In the genomic region with DNA sequence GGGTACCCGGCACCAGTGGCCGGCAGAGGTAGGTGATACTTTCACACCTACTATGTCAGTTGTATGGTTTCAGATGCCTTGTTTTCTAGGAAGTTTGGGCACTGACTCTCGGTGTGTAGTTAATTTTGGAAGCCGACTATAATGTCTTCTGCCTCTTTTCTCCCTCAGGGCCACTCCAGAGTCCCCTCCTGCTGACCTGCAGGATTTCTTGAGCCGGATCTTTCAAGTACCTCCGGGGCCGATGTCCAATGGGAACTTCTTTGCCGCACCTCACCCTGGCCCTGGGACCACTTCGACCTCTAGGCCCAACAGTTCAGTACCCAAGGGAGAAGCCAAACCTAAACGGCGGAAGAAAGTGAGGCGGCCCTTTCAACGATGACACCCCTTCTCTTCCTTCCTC, we compare ENCODE assay signal across 8 mouse cellular contexts. TPM values are rescaled to one million over a fixed set of nuclear protein-coding genes. Genes with fewer than 3 reads are reported as not detected.
DNase-seq lines count a peak whose midpoint lies in the region; ATAC-seq and TF ChIP-seq lines count a peak whose summit lies in the region.

A gene (plus strand): TSS at position 301 of the 400 bp plus-strand sequence.

- TF ChIP-seq POLR2A in bone marrow macrophage, adult 2 months (IDR thresholded peaks at IDR 0.05; ENCODE audit: borderline replicate concordance, low read depth, low read length), result no peak

- no peak for TF ChIP-seq CTCF in bone marrow macrophage, adult 2 months (IDR thresholded peaks at IDR 0.05; ENCODE audit: low read depth, low read length)
- no peak for TF ChIP-seq CTCF in intestine, postnatal 0 days (IDR thresholded peaks at IDR 0.05; ENCODE audit: low read depth)

- H3K9ac ChIP-seq in kidney, embryonic 14.5 days (ENCODE audit: low read depth, low read length), result no peak within 1 kb of the TSS
- no peak within 1 kb of the TSS for H3K9ac ChIP-seq in intestine, postnatal 0 days (ENCODE audit: low read depth, low read length)
- H3K9ac ChIP-seq in midbrain, embryonic 12.5 days (replicated peaks), result no peak within 1 kb of the TSS

- no peak for ATAC-seq in kidney, embryonic 14.5 days (ENCODE audit: low FRiP score, low TSS enrichment)
- ATAC-seq in granulocyte monocyte progenitor cell, adult 5-6 weeks (replicated peaks; ENCODE audit: poor library complexity, severe bottlenecking), result no peak
- ATAC-seq in intestine, postnatal 0 days, result no peak
- no peak for ATAC-seq in midbrain, embryonic 12.5 days (ENCODE audit: low FRiP score, low read depth)
- no peak for ATAC-seq in frontal cortex, adult (ENCODE audit: low TSS enrichment)

- H3K36me3 ChIP-seq in kidney, embryonic 14.5 days (ENCODE audit: control insufficient read depth, insufficient read depth, low read length), result peaks cover 66% of the 10 kb centered on the region
- peaks cover 46% of the 10 kb centered on the region for H3K36me3 ChIP-seq in intestine, postnatal 0 days (ENCODE audit: control insufficient read depth, insufficient read depth)
- peaks cover 67% of the 10 kb centered on the region for H3K36me3 ChIP-seq in midbrain, embryonic 12.5 days

- DNase-seq in kidney, postnatal 10 days, result no peak
- DNase-seq in right cerebral cortex, postnatal 4 days, result no peak

- no peak within 1 kb of the TSS for H3K27ac ChIP-seq in kidney, embryonic 14.5 days (ENCODE audit: low read depth, low read length)
- H3K27ac ChIP-seq in bone marrow macrophage, adult 2 months (ENCODE audit: insufficient read depth, low read depth, low read length), result no peak within 1 kb of the TSS
- no peak within 1 kb of the TSS; the same call in 1 of the 2 replicates for H3K27ac ChIP-seq in intestine, postnatal 0 days (ENCODE audit: low read depth, low read length)
- H3K27ac ChIP-seq in midbrain, embryonic 12.5 days (replicated peaks), result no peak within 1 kb of the TSS

- H3K27me3 ChIP-seq in kidney, embryonic 14.5 days (ENCODE audit: control insufficient read depth, insufficient read depth, low read length), result no peaks in the 10 kb centered on the region
- H3K27me3 ChIP-seq in intestine, postnatal 0 days (replicated peaks; ENCODE audit: control insufficient read depth, insufficient read depth, low read length), result no peaks in the 10 kb centered on the region
- H3K27me3 ChIP-seq in midbrain, embryonic 12.5 days, result no peaks in the 10 kb centered on the region

- no peak within 1 kb of the TSS for H3K4me2 ChIP-seq in kidney, embryonic 14.5 days (replicated peaks; ENCODE audit: low read depth, low read length)
- H3K4me2 ChIP-seq in intestine, postnatal 0 days (replicated peaks; ENCODE audit: low read depth), result no peak within 1 kb of the TSS
- H3K4me2 ChIP-seq in midbrain, embryonic 12.5 days (replicated peaks), result no peak within 1 kb of the TSS

- no peaks in the 10 kb centered on the region for H3K9me3 ChIP-seq in kidney, embryonic 14.5 days (ENCODE audit: control insufficient read depth, low read length)
- no peaks in the 10 kb centered on the region for H3K9me3 ChIP-seq in intestine, postnatal 0 days (ENCODE audit: control insufficient read depth)
- no peaks in the 10 kb centered on the region for H3K9me3 ChIP-seq in midbrain, embryonic 12.5 days

- 86% methylated on average over 13 of the region's 13 CpGs for WGBS in kidney, embryonic 14.5 days
- WGBS in intestine, postnatal 0 days, result 92% methylated on average over 13 of the region's 13 CpGs
- WGBS in midbrain, embryonic 12.5 days, result 91% methylated on average over 13 of the region's 13 CpGs

- no peaks in the 10 kb centered on the region for H3K4me1 ChIP-seq in kidney, embryonic 14.5 days (ENCODE audit: control insufficient read depth, insufficient read depth, low read length)
- peaks cover 4% of the 10 kb centered on the region; the same call in 1 of the 2 replicates for H3K4me1 ChIP-seq in bone marrow macrophage, adult 2 months (ENCODE audit: control insufficient read depth, insufficient read depth, low read length)
- peaks cover 6% of the 10 kb centered on the region; the same call in 1 of the 2 replicates for H3K4me1 ChIP-seq in intestine, postnatal 0 days (replicated peaks; ENCODE audit: control insufficient read depth, insufficient read depth, low read length)
- H3K4me1 ChIP-seq in midbrain, embryonic 12.5 days, result peaks cover 8% of the 10 kb centered on the region; the same call in 1 of the 2 replicates

- no peak within 1 kb of the TSS for H3K4me3 ChIP-seq in kidney, embryonic 14.5 days (ENCODE audit: low read length)
- H3K4me3 ChIP-seq in bone marrow macrophage, adult 2 months (ENCODE audit: insufficient read depth, low read length), result no peak within 1 kb of the TSS
- H3K4me3 ChIP-seq in intestine, postnatal 0 days (ENCODE audit: low read depth, low read length), result no peak within 1 kb of the TSS
- no peak within 1 kb of the TSS for H3K4me3 ChIP-seq in midbrain, embryonic 12.5 days

RNA-seq across cellular contexts. Expression of the gene that starts here (rescaled TPM):
- polyA plus RNA-seq in kidney, embryonic 14.5 days (2014; fragmentation: Nextera tagmentation; extraction: Ambion mirVana), result 219 and 284 TPM in 2 replicates
- polyA plus RNA-seq in bone marrow macrophage, adult 2 months (2012; ENCODE audit: insufficient read depth, insufficient read length, missing spikeins), result 62.2 and 81.9 TPM in 2 replicates
- 184 and 236 TPM in 2 replicates for total RNA-seq in granulocyte monocyte progenitor cell, adult 5-6 weeks (2014; fragmentation: Nextera tagmentation)
- total RNA-seq in granulocyte monocyte progenitor cell, adult 5-6 weeks (2017), result 265 and 272 TPM in 2 replicates
- polyA plus RNA-seq in intestine, postnatal 0 days (2015; fragmentation: Nextera tagmentation; extraction: Ambion mirVana), result 90.3 and 92.1 TPM in 2 replicates
- polyA plus RNA-seq in midbrain, embryonic 12.5 days (2016; fragmentation: Nextera tagmentation; extraction: Ambion mirVana), result 217 and 219 TPM in 2 replicates
